Mouse (Mus musculus): ENCODE data around the gene Mif4gd.
A peak's percentile ranks its signal among the peaks of the same experiment; 100 is the strongest.

The Mif4gd gene

GRCm38 (mm10) chr11:115613138-115613945 lies 573 bp upstream of the Mif4gd start:
- no peak for DNase-seq (ENCODE audit: low spot score in 2 of 2)

GRCm38 (mm10) chr11:115612059-115612409 lies 735 bp downstream of the Mif4gd start:
- peak; percentile 56 to 62 for DNase-seq (ENCODE audit: low spot score in 2 of 2)

GRCm38 (mm10) chr11:115611173-115611572 lies 1.6 kb downstream of the Mif4gd start:
- DNase-seq (ENCODE audit: low spot score in 2 of 2): no peak

- no peak for DNase-seq (ENCODE audit: low spot score in 2 of 2)
Observed at GRCm38 (mm10) chr11:115609576-115609975, 3.2 kb downstream of the Mif4gd start.

- DNase-seq (ENCODE audit: low spot score in 2 of 2): no peak
Observed at GRCm38 (mm10) chr11:115608421-115609399, 4.1 kb downstream of the Mif4gd start.

GRCm38 (mm10) chr11:115606733-115607132 lies 6.0 kb downstream of the Mif4gd start:
- no peak for DNase-seq (ENCODE audit: low spot score in 2 of 2)

- DNase-seq (ENCODE audit: low spot score in 2 of 2): no peak
Observed at GRCm38 (mm10) chr11:115604304-115604696, 8.5 kb downstream of the Mif4gd start.

- DNase-seq (ENCODE audit: low spot score in 2 of 2): peak; percentile 81 to 87
Observed at GRCm38 (mm10) chr11:115603476-115604303, 9.1 kb downstream of the Mif4gd start, which contains the start of the genes Mrps7 and Gga3. TSS of gene Mrps7 (plus strand) at chr11:115603925. TSS of gene Gga3 (minus strand) at chr11:115604051.

GRCm38 (mm10) chr11:115603128-115603475 lies 9.7 kb downstream of the Mif4gd start:
- no peak for DNase-seq (ENCODE audit: low spot score in 2 of 2)

GRCm38 (mm10) chr11:115601174-115601573 lies 11.6 kb downstream of the Mif4gd start:
- no peak for DNase-seq (ENCODE audit: low spot score in 2 of 2)

GRCm38 (mm10) chr11:115600743-115601142 lies 12.0 kb downstream of the Mif4gd start:
- no peak for DNase-seq (ENCODE audit: low spot score in 2 of 2)

GRCm38 (mm10) chr11:115599722-115600121 lies 13.0 kb downstream of the Mif4gd start:
- peak; percentile 51 to 63 for DNase-seq (ENCODE audit: low spot score in 2 of 2)

GRCm38 (mm10) chr11:115598309-115598708 lies 14.5 kb downstream of the Mif4gd start:
- no peak for DNase-seq (ENCODE audit: low spot score in 2 of 2)

GRCm38 (mm10) chr11:115595209-115595608 lies 17.6 kb downstream of the Mif4gd start:
- DNase-seq (ENCODE audit: low spot score in 2 of 2): no peak

GRCm38 (mm10) chr11:115590526-115591075 lies 22.2 kb downstream of the Mif4gd start:
- DNase-seq (ENCODE audit: low spot score in 2 of 2): no peak

- no peak for DNase-seq (ENCODE audit: low spot score in 2 of 2)
Observed at GRCm38 (mm10) chr11:115587984-115588383, 24.8 kb downstream of the Mif4gd start.

- no peak for DNase-seq (ENCODE audit: low spot score in 2 of 2)
Observed at GRCm38 (mm10) chr11:115586403-115586802, 26.4 kb downstream of the Mif4gd start.

GRCm38 (mm10) chr11:115585573-115586100 lies 27.1 kb downstream of the Mif4gd start:
- DNase-seq (ENCODE audit: low spot score in 2 of 2): no peak

GRCm38 (mm10) chr11:115584376-115585073 lies 28.2 kb downstream of the Mif4gd start:
- no peak for DNase-seq (ENCODE audit: low spot score in 2 of 2)

- no peak for DNase-seq (ENCODE audit: low spot score in 2 of 2)
Observed at GRCm38 (mm10) chr11:115582913-115583606, 29.7 kb downstream of the Mif4gd start.

All from right cerebral cortex, adult 2 months (tissue).